Mouse (Mus musculus) liver, adult 2 months (tissue): ENCODE measurements around the gene Vars.

Source experiments
- CTCF ChIP-seq: fragments of 200-500 bp; IDR thresholded peaks from 2 replicates; pipeline ENCODE4 v1.5.1; 2011; ENCODE audit warnings: low read depth, low read length, control low read depth
- POLR2A ChIP-seq: fragments of 200-500 bp; IDR thresholded peaks from 2 replicates; pipeline ENCODE4 v1.6.1; 2011; ENCODE audit warnings: low read length, control low read depth; ENCODE audit not compliant: insufficient read depth; ENCODE audit errors: extremely low read depth

- TF ChIP-seq CTCF (no peak), POLR2A (no peak)
These were observed 31.6 kb downstream of the Vars start for GRCm38 (mm10) chr17:35032323-35032870.
